Mouse (Mus musculus): ENCODE data around the gene Rapgefl1.
"Not testable (repeated sequence)": the region's sequence is repeated elsewhere in the genome, so short reads cannot be mapped to it uniquely, and the experiment has no call there.

Rapgefl1 gene

DNA sequence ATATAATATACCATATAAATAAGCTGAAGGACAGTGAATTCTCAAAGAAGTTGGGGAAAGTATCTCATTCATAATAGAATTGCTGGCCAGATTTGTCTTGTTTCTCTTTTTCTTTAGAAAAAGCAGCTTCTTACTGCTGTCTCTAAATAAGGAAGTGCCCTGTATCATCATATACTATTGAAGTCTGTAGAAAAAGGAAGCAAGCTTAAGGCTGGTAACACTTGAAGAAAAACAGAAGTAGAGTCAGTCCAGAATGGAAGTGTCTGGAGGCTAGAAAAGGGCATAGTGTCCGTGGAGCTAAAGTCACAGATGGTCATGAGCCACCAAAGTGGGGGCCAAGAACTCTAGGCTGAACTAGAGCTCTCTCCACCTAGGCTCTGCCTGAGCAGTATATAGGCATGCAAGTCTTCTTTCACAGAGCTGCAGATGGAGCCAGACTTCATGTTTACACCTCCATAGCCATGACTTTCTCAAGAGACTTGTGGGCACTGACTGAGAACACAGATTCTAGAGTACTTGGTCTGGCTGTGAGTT lies 19.8 kb upstream of the Rapgefl1 start:
- no peak for DNase-seq (ENCODE audit: low read depth)

DNA sequence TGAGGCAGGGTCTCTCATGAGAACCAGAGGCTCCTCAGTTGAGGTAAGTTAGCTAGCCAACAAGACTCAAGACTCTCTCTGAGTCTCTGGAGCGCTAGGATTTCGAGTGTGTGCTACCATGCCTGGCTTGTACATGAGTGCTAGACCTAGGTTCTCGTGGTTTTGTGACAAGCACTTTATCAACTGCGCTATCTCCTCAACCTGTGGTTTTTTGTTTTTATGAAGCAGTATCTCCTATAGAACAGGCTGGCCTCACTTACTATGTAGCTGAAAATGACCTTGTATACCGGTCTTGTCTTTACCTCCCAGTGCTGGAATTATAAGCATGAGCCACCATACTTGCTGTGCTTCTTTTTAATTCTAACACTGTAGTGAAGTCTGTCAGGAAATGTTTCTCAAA lies 15.6 kb upstream of the Rapgefl1 start:
- DNase-seq (ENCODE audit: low read depth): no peak

DNA sequence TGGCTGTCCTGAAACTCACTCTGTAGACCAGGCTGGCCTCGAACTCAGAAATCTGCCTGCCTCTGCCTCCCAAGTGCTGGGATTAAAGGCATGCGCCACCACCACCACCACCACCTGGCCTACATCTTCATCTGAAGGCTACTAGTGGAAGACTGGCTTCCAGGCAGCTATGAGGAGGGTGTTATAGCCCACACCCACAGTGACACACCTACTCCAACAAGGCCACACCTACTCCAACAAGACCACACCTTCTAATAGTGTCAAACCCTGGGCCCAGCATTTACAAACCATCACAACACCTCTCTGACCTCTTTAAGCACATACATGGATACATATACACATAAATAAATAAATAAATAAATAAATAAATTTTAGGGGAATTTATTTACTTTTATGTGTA lies 10.5 kb upstream of the Rapgefl1 start:
- DNase-seq (ENCODE audit: low read depth): not testable (repeated sequence)

GRCm38 (mm10) chr11:98827877-98828276 lies 8.7 kb upstream of the Rapgefl1 start:
- no peak for DNase-seq (ENCODE audit: low read depth)

DNA sequence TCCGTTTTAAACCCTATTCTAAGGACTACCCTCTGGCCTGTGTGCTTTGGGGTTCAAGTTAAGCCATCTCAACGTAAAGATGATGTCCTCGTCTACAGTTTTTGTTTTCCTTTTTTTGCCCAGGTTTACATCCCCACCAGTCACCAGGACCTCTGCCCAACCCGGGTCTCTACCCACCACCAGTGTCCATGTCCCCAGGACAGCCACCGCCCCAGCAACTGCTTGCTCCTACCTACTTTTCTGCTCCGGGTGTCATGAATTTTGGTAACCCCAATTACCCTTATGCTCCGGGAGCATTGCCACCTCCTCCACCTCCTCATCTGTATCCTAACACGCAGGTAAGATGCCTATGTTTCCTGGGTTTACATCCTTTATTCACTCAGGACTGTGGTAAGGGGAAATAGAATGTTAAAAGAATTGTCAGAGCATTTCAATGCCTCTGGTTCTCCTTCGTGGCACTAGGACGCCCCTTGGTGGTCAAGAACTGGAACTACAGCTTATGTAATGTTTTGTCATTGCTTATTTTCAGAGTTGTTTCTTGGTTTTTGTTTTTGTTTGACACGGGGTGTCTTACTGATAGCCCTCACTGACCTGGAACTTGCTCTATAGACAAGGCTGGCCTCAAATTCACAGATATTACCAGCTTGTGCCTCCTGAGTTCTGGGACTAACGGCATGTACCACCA lies 7.4 kb upstream of the Rapgefl1 start:
- peak; percentile 82 for DNase-seq (ENCODE audit: low read depth)

DNA sequence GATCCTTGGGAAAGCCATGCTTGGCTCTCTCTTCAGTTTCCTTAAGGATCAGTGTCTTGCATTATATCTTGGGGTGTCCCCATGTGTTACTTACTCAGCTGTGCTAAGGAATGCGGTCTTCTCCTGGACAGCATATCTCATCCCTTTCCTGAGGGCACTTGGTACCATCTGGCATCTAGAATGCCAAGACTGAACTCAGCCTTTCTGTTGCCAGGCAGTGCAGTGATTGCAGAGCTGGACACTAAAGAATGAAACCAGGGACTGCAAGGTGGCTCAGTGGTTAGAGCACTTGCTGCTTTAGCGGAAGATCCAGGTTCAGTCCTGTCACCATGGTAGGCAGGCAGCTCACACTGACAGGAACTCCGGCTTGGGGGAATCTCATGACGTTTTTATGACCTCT lies 6.7 kb upstream of the Rapgefl1 start:
- DNase-seq (ENCODE audit: low read depth): no peak

DNA sequence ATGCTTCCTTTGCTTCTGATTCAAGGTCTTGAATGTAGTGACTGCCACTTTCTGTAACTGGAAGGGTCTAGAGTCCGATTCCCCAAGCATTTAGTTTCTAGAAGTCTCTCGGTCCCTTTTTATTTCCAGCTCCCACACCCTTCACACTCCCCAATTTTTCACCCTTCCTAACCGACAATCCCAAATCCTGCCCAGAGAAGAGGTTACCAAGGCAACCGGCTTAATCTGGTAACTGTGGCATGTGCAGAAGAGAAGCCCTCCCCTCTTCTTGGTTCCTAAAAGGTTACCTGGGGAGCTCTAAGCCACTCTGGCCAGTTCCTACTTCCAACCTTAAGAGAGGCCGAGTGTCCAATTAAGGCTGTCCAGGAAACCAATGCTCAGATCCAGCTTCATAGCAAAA lies 1.3 kb upstream of the Rapgefl1 start:
- no peak for DNase-seq (ENCODE audit: low read depth)

DNA sequence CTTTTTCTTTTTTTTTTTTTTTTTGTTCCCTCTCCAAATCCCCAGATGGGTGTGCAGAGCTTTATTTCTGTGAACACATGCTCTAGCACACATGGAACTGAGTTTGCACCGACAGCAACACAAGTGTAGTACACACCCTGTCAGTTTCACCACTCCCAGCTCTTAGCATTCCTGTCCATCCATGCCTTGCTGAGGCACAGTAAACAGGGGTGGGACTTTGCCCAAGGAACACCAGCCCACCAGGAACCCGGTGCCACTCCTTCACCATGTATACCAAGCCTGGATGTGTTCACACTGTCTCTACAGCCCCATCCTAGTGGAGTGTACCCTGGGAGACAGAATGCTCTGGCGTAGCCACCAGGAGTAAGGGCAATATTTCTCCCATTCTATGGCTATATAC lies 860 bp upstream of the Rapgefl1 start:
- DNase-seq (ENCODE audit: low read depth): no peak

GRCm38 (mm10) chr11:98836128-98836527 lies 457 bp upstream of the Rapgefl1 start:
- DNase-seq (ENCODE audit: low read depth): no peak

GRCm38 (mm10) chr11:98837231-98837704 lies 683 bp downstream of the Rapgefl1 start:
- no peak for DNase-seq (ENCODE audit: low read depth)

DNA sequence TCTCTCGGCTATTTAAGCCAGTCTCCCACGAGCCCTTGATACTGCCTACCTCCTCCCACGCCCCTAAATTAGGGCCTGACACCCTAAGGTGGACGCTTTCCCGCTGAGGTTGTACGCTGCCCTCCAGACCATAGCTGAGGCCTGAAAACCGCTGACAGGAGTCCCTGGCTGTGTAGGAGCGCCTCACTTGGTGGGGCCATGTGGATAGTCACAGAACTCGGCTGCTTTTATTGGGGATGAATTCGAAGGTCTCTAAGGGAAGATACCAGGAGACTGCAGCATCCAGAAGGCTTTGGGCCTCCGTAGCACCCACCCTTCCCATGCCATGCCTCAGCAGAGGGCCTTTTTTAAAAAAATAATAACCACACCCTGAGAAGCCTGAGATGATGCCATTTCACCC lies 1.3 kb downstream of the Rapgefl1 start:
- DNase-seq (ENCODE audit: low read depth): no peak

DNA sequence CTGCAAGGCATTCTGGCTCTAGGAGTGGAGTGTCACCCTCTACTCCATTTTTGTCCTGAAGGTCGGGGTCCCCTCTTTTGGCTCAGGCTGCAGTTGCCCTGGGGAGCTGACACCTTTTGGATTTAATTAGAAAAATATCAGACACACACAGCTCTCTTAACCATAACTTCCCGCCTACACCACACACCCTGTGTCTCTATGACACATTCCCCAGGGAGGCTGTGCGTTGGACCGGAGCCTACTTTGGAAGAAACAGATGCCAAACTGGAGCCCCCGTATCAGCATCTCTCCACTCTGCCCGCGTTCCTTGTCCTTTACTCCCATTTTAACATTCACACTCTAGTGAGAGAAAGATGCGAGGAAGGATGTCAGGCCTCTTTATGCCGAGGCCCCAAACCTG lies 1.9 kb downstream of the Rapgefl1 start:
- DNase-seq (ENCODE audit: low read depth): no peak

GRCm38 (mm10) chr11:98839402-98839801 lies 2.8 kb downstream of the Rapgefl1 start:
- DNase-seq (ENCODE audit: low read depth): no peak

- DNase-seq (ENCODE audit: low read depth): no peak
Observed at GRCm38 (mm10) chr11:98839897-98840296, 3.3 kb downstream of the Rapgefl1 start.

GRCm38 (mm10) chr11:98846016-98846415 lies 9.4 kb downstream of the Rapgefl1 start:
- no peak for DNase-seq (ENCODE audit: low read depth)

- DNase-seq (ENCODE audit: low read depth): no peak
Observed at GRCm38 (mm10) chr11:98846865-98847604, 10.4 kb downstream of the Rapgefl1 start.

DNA sequence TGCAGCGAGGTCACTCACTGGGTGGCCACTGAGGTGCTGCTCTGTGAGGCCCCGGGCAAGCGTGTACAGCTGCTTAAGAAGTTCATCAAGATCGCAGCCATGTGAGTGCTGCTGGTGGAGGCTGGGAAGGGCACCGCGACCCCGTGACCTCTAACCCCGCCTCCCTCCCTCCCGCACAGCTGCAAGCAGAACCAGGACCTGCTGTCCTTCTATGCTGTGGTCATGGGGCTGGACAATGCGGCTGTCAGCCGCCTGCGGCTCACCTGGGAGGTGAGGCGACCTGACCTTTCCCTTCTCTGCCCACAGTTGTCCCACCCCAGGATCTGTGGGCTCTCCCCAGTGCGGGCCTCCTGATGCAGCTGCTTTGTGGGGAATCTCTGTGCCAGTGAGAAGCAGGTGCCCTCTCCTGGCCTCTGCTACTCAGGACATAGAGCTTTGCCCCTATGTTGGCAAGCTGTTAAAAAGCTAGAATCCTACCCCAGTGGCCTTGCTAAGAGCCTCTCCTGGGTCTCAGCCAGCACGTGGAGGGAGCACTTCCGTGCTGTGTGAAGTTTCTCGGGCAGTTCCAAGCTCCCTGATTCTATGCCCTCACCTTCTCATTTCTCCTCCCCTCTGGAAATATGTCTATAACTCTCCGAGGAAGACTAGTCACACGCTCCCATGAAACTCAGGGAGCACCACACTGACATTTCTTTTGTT lies 12.8 kb downstream of the Rapgefl1 start:
- no peak for DNase-seq (ENCODE audit: low read depth)

GRCm38 (mm10) chr11:98850100-98851093 lies 13.8 kb downstream of the Rapgefl1 start:
- DNase-seq (ENCODE audit: low read depth): peak; percentile 40

- DNase-seq (ENCODE audit: low read depth): no peak
Observed at GRCm38 (mm10) chr11:98854116-98854515, 17.5 kb downstream of the Rapgefl1 start.

DNA sequence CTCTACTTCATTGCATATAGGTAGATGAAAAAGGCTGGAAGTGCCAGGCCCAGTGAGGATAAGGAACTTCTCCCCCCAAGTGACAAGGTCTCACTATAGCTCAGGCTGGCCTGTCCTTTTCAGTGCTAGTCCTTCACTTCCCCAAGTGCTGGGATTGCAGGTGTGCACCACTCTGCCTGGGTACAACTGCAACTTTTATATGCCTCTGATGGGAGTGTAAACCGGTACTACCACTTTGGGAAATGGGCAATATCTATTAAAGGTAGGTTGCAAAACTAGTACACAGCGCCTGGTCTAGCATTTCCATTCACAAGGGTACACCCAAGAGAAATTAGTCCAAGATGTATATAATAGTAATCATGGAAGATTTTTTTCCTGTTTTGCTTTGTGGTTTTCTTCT lies 18.1 kb downstream of the Rapgefl1 start:
- DNase-seq (ENCODE audit: low read depth): no peak
